21 mouse cellular contexts compared by ENCODE assay signal in the genomic region with DNA sequence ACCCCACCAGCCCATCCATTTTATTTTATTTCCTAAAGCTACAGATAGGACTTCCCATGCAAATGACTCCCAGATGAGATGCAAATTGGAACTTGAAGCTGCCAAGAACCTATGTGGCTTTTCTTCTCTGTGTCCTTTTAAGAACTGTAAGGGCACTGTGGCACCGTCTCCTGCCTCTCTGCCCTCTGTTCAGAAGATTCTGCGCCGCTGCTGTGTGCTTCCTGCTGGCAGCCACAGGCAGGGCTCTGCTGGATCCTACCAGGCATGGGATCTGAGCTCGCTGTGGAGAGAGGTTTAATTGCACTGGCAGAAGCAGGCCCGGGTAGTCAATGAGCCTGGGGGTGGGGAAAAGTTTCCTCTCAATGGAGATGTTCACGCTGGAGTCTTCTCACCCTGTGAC.
DNase-seq lines count a peak whose midpoint lies in the region; ATAC-seq lines count a peak whose summit lies in the region.
"Had no signal": no experiment of that assay in that cellular context is flagged by ENCODE, and none has a peak within 500 bp of the region (broad histone marks: within the 10 kb centered on the region; RNA-seq: fewer than 3 reads in every experiment).

No protein-coding gene starts in this region.

- H3K27ac ChIP-seq in hindbrain, embryonic 16.5 days (ENCODE audit: low read depth, low read length): no peak overlapping the region
- H3K27ac ChIP-seq in hindbrain, embryonic 14.5 days: no peak overlapping the region
- no peak overlapping the region for H3K27ac ChIP-seq in midbrain, embryonic 16.5 days (ENCODE audit: low read length)
- no peak overlapping the region for H3K27ac ChIP-seq in midbrain, embryonic 10.5 days (replicated peaks)
- H3K27ac ChIP-seq in intestine, embryonic 16.5 days (ENCODE audit: low read length): peak overlapping the region; percentile 80
- H3K27ac ChIP-seq: embryonic facial prominence, embryonic 15.5 days; heart, embryonic 10.5 days; hindbrain, embryonic 13.5 days had no signal

- peak; percentile 34; the same call in 1 of the 2 replicates for ATAC-seq in hindbrain, embryonic 16.5 days
- no peak for ATAC-seq in hindbrain, embryonic 14.5 days (ENCODE audit: low FRiP score)
- 0 out of 2 replicates have a peak, but pooled peaks have one; percentile 46 for ATAC-seq in midbrain, embryonic 16.5 days
- ATAC-seq in intestine, embryonic 16.5 days: no peak
- ATAC-seq: inflammation-experienced regulatory T-cells, adult 6 months had no signal

- peaks cover 8% of the 10 kb centered on the region; the same call in 1 of the 2 replicates for H3K4me1 ChIP-seq in hindbrain, embryonic 16.5 days (ENCODE audit: control insufficient read depth, insufficient read depth, low read depth, low read length)
- H3K4me1 ChIP-seq in hindbrain, embryonic 14.5 days (replicated peaks; ENCODE audit: control insufficient read depth, insufficient read depth, low read length): peaks cover 13% of the 10 kb centered on the region
- peaks cover 23% of the 10 kb centered on the region for H3K4me1 ChIP-seq in midbrain, embryonic 16.5 days (ENCODE audit: control insufficient read depth, insufficient read depth, low read length)
- peaks cover 34% of the 10 kb centered on the region for H3K4me1 ChIP-seq in midbrain, embryonic 10.5 days
- H3K4me1 ChIP-seq in intestine, embryonic 16.5 days (ENCODE audit: control insufficient read depth, insufficient read depth, low read length): peaks cover 25% of the 10 kb centered on the region

- no peak for DNase-seq in hindbrain, embryonic 14.5 days (ENCODE audit: low spot score)
- no peak for DNase-seq in midbrain, embryonic 10.5 days (ENCODE audit: low spot score)
- no peak for DNase-seq in cerebellum, adult 9-10 months
- DNase-seq in urinary bladder, adult 2 months (ENCODE audit: low spot score): no peak
- DNase-seq: adrenal gland, adult 2 months; adrenal gland, postnatal 25 days; cerebellum, adult 2 months; cerebellum, postnatal 14 days; embryo, embryonic 11 days; gastrocnemius, postnatal 10 days; heart, adult 18-20 months; heart, postnatal 10 days; heart, postnatal 4 days had no signal

- no peaks in the 10 kb centered on the region for H3K9me3 ChIP-seq in hindbrain, embryonic 16.5 days (ENCODE audit: control insufficient read depth, low read length)
- no peaks in the 10 kb centered on the region for H3K9me3 ChIP-seq in hindbrain, embryonic 14.5 days (ENCODE audit: control insufficient read depth, low read length)
- H3K9me3 ChIP-seq in midbrain, embryonic 16.5 days (replicated peaks; ENCODE audit: control insufficient read depth, low read length, poor library complexity, severe bottlenecking): no peaks in the 10 kb centered on the region
- no peaks in the 10 kb centered on the region for H3K9me3 ChIP-seq in midbrain, embryonic 10.5 days (replicated peaks)
- no peaks in the 10 kb centered on the region for H3K9me3 ChIP-seq in intestine, embryonic 16.5 days (ENCODE audit: control insufficient read depth, low read length)
- H3K9me3 ChIP-seq: embryonic facial prominence, embryonic 15.5 days; heart, embryonic 10.5 days; hindbrain, embryonic 13.5 days had no signal

- no peaks in the 10 kb centered on the region for H3K36me3 ChIP-seq in hindbrain, embryonic 16.5 days (ENCODE audit: control insufficient read depth, insufficient read depth, low read length)
- no peaks in the 10 kb centered on the region for H3K36me3 ChIP-seq in hindbrain, embryonic 14.5 days (replicated peaks; ENCODE audit: control insufficient read depth, insufficient read depth)
- H3K36me3 ChIP-seq in midbrain, embryonic 16.5 days (ENCODE audit: control insufficient read depth, insufficient read depth, low read length): no peaks in the 10 kb centered on the region
- H3K36me3 ChIP-seq in midbrain, embryonic 10.5 days: no peaks in the 10 kb centered on the region
- H3K36me3 ChIP-seq in intestine, embryonic 16.5 days (ENCODE audit: control insufficient read depth, insufficient read depth, low read length): no peaks in the 10 kb centered on the region
- H3K36me3 ChIP-seq: embryonic facial prominence, embryonic 15.5 days; heart, embryonic 10.5 days; hindbrain, embryonic 13.5 days had no signal

- 36% methylated on average over 6 of the region's 6 CpGs for WGBS in hindbrain, embryonic 16.5 days
- WGBS in hindbrain, embryonic 14.5 days: 33% methylated on average over 6 of the region's 6 CpGs
- 33% methylated on average over 6 of the region's 6 CpGs for WGBS in midbrain, embryonic 16.5 days
- 54% methylated on average over 6 of the region's 6 CpGs for WGBS in midbrain, embryonic 10.5 days
- WGBS in intestine, embryonic 16.5 days: 57% methylated on average over 6 of the region's 6 CpGs

- no peaks in the 10 kb centered on the region for H3K27me3 ChIP-seq in hindbrain, embryonic 16.5 days (replicated peaks; ENCODE audit: control insufficient read depth, insufficient read depth, low read length)
- no peaks in the 10 kb centered on the region for H3K27me3 ChIP-seq in hindbrain, embryonic 14.5 days (ENCODE audit: control insufficient read depth, insufficient read depth, low read length)
- no peaks in the 10 kb centered on the region for H3K27me3 ChIP-seq in midbrain, embryonic 16.5 days (ENCODE audit: control insufficient read depth, insufficient read depth, low read depth, low read length)
- H3K27me3 ChIP-seq in midbrain, embryonic 10.5 days (ENCODE audit: low read depth, poor library complexity, severe bottlenecking): no peaks in the 10 kb centered on the region
- H3K27me3 ChIP-seq in intestine, embryonic 16.5 days (replicated peaks; ENCODE audit: control insufficient read depth, insufficient read depth, low read length): no peaks in the 10 kb centered on the region
- H3K27me3 ChIP-seq: embryonic facial prominence, embryonic 15.5 days; hindbrain, embryonic 13.5 days had no signal

- no peak overlapping the region for H3K9ac ChIP-seq in hindbrain, embryonic 16.5 days (ENCODE audit: low read depth, low read length)
- H3K9ac ChIP-seq in hindbrain, embryonic 14.5 days: no peak overlapping the region
- no peak overlapping the region for H3K9ac ChIP-seq in midbrain, embryonic 16.5 days (ENCODE audit: low read depth, low read length)
- no peak overlapping the region for H3K9ac ChIP-seq in intestine, embryonic 16.5 days (ENCODE audit: low read depth, low read length)
- H3K9ac ChIP-seq: embryonic facial prominence, embryonic 15.5 days; hindbrain, embryonic 13.5 days had no signal

- no peak overlapping the region for H3K4me2 ChIP-seq in hindbrain, embryonic 16.5 days (ENCODE audit: low read length)
- no peak overlapping the region for H3K4me2 ChIP-seq in hindbrain, embryonic 14.5 days (replicated peaks)
- H3K4me2 ChIP-seq in midbrain, embryonic 16.5 days (ENCODE audit: low read length): no peak overlapping the region
- H3K4me2 ChIP-seq in intestine, embryonic 16.5 days (ENCODE audit: low read depth, low read length): no peak overlapping the region
- H3K4me2 ChIP-seq: embryonic facial prominence, embryonic 15.5 days; hindbrain, embryonic 13.5 days had no signal

- no peak overlapping the region for H3K4me3 ChIP-seq in hindbrain, embryonic 16.5 days (ENCODE audit: low read length)
- H3K4me3 ChIP-seq in hindbrain, embryonic 14.5 days (replicated peaks; ENCODE audit: low read length): no peak overlapping the region
- H3K4me3 ChIP-seq in midbrain, embryonic 16.5 days (ENCODE audit: low read depth, low read length): no peak overlapping the region
- H3K4me3 ChIP-seq in midbrain, embryonic 10.5 days: no peak overlapping the region
- no peak overlapping the region for H3K4me3 ChIP-seq in intestine, embryonic 16.5 days (ENCODE audit: low read length)
- H3K4me3 ChIP-seq: embryonic facial prominence, embryonic 15.5 days; erythroblast, embryonic 14.5 days; heart, embryonic 10.5 days; hindbrain, embryonic 13.5 days had no signal

Comparison
In these comparisons a context has a peak if more than half of its experiments do, and no peak if none do; other contexts are left out.
1. ATAC-seq: peak in hindbrain, embryonic 16.5 days (single experiment) and midbrain, embryonic 16.5 days (single experiment); none in hindbrain, embryonic 14.5 days (single experiment) and intestine, embryonic 16.5 days (single experiment).